Mouse (Mus musculus): ENCODE measurements around the gene Kng1.
"Not testable (repeated sequence)": the region's sequence is repeated elsewhere in the genome, so short reads cannot be mapped to it uniquely, and the experiment has no call there.

Gene Kng1

GRCm38 (mm10) chr16:23057668-23058447 lies at the start of gene Kng1:
Gene Kng1 (plus strand): TSS chr16:23057865.
- not testable (repeated sequence) for DNase-seq

GRCm38 (mm10) chr16:23013786-23014185 lies 43.9 kb upstream of the Kng1 start:
- DNase-seq = not testable (repeated sequence)

- DNase-seq = not testable (repeated sequence)
These were observed 43.0 kb upstream of the Kng1 start for GRCm38 (mm10) chr16:23014645-23015044.

- not testable (repeated sequence) for DNase-seq
These were observed 37.1 kb upstream of the Kng1 start for GRCm38 (mm10) chr16:23020571-23020970.

- DNase-seq = no peak
These were observed 32.6 kb upstream of the Kng1 start for GRCm38 (mm10) chr16:23025111-23025510.

- DNase-seq = no peak
These were observed 31.1 kb upstream of the Kng1 start for GRCm38 (mm10) chr16:23026582-23026981.

GRCm38 (mm10) chr16:23027341-23027740 lies 30.3 kb upstream of the Kng1 start:
- DNase-seq = not testable (repeated sequence)

GRCm38 (mm10) chr16:23028966-23029600 lies 28.6 kb upstream of the Kng1 start, which contains the start of gene Kng2:
Gene Kng2 (minus strand): TSS chr16:23029482.
- DNase-seq = not testable (repeated sequence)

- DNase-seq = no peak
These were observed 26.8 kb upstream of the Kng1 start for GRCm38 (mm10) chr16:23030673-23031435.

GRCm38 (mm10) chr16:23033673-23034072 lies 24.0 kb upstream of the Kng1 start:
- DNase-seq = no peak

GRCm38 (mm10) chr16:23037744-23038143 lies 19.9 kb upstream of the Kng1 start:
- no peak for DNase-seq

GRCm38 (mm10) chr16:23039281-23039680 lies 18.4 kb upstream of the Kng1 start:
- no peak for DNase-seq

- no peak for DNase-seq
These were observed 16.8 kb upstream of the Kng1 start for GRCm38 (mm10) chr16:23040876-23041275.

- no peak for DNase-seq
These were observed 11.3 kb upstream of the Kng1 start for GRCm38 (mm10) chr16:23046319-23046718.

- not testable (repeated sequence) for DNase-seq
These were observed 2.0 kb downstream of the Kng1 start for GRCm38 (mm10) chr16:23059630-23060029.

- not testable (repeated sequence) for DNase-seq
These were observed 3.2 kb downstream of the Kng1 start for GRCm38 (mm10) chr16:23060781-23061325.

GRCm38 (mm10) chr16:23077516-23077915 lies 19.9 kb downstream of the Kng1 start:
- not testable (repeated sequence) for DNase-seq

GRCm38 (mm10) chr16:23087159-23087558 lies 29.5 kb downstream of the Kng1 start:
- not testable (repeated sequence) for DNase-seq

GRCm38 (mm10) chr16:23087712-23088111 lies 30.0 kb downstream of the Kng1 start:
- DNase-seq = not testable (repeated sequence)

- DNase-seq = not testable (repeated sequence)
These were observed 30.8 kb downstream of the Kng1 start for GRCm38 (mm10) chr16:23088491-23088890.

GRCm38 (mm10) chr16:23091345-23091744 lies 33.7 kb downstream of the Kng1 start:
- DNase-seq = not testable (repeated sequence)

- peak; percentile 36 for DNase-seq
These were observed 35.8 kb downstream of the Kng1 start for GRCm38 (mm10) chr16:23093321-23093953.
